Mouse (Mus musculus) lung, postnatal 36 days (tissue): Measurements from ENCODE around the gene Hoxa13.
A peak's percentile ranks its signal among the peaks of the same experiment; 100 is the strongest.

Source experiments
- DNase-seq: peaks from one replicate; pipeline ENCODE4 v3.0.0; 2022; ENCODE audit warnings: mixed read lengths

The Hoxa13 gene

DNA sequence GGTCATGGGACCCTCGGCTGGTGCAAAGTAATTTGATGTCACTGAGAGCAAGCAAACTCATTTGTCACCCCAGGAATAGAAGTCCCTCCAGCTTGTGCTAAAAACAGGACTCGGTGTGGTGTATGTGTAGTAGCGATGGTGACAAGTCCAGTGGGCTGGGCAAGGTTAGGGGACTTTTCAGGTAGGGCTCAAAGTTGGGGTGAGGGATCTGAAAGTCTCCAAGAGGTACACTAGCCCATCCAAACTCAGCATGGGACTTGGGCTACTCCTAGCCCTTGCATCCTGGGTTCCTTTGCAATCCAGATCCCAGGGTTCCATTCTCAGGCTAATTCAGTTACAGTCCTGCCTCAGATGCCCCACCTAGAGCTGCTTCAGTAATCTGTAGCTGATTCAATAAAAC lies 8.1 kb upstream of the Hoxa13 start:
- DNase-seq, result no peak

DNA sequence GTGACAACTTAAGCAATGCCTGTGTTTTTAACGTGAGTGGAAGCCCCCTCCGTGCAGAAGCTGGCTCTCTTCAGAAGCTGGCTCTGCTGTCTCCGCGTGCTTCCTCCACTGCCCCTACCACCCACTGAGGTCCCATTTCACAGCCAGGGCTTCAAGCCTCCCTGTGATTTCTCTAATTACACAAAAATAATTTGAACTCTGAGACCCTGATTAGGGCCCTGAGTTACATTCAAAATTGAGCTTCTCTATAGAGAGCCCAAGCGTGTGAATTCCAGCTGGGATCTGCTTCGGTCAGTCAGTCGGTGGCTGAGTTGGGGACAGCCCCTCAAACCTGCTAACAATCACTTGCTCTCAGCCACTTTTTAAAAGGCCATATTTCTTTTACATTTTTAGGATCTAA lies 7.7 kb upstream of the Hoxa13 start:
- no peak for DNase-seq

DNA sequence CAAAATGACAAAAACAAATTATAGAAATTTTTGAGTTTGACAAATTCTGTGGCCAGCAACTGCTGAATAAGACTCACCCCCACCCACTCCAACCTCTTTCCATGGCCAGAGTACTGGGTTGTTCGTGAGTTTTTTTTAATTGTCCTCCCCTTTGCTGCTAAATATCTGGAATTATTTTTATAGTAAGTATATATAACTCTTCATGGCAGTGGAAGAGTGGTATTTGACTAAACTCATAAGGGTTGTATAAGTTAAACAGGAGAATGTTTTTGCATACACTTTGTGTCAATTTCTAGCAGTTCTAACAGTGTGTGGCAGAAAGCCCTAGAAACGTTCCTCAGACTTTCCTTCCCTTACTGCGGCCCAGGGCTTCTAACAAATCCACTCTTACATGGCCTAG lies 7.0 kb upstream of the Hoxa13 start:
- no peak for DNase-seq

DNA sequence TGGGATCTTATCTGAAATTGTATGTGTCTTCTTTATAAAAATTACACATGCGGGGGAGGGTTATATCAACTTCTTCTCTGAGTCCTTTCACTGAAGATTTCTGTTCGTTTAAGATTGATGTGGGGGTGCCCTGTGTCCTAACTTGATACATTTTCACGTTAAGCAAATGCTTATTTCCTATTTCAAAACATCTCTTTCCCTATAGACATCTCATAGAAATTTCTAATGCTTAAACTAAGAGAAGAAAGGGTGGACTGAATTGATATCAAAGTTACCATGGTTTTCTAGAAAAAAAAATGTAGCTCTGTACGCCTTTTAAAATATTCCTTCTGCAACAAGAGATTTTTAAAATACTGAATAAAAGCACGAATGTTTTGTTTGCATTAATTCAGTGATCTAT lies 6.5 kb upstream of the Hoxa13 start:
- no peak for DNase-seq

DNA sequence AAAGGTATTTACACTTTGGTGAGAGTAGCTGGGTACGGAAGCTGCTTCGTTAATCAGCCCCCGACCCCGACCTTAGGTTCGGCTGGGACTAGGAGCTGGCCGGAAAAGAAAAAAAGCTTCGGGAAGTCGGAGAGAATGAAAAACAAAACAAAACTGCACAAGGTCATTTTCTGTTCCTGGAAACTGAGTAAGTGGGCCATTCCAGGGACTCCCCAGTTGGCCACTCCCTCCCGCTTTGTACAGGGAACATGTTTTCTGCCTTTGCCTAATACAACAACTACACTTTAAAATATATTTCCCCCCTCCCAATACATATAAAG lies 5.9 kb upstream of the Hoxa13 start:
- no peak for DNase-seq

DNA sequence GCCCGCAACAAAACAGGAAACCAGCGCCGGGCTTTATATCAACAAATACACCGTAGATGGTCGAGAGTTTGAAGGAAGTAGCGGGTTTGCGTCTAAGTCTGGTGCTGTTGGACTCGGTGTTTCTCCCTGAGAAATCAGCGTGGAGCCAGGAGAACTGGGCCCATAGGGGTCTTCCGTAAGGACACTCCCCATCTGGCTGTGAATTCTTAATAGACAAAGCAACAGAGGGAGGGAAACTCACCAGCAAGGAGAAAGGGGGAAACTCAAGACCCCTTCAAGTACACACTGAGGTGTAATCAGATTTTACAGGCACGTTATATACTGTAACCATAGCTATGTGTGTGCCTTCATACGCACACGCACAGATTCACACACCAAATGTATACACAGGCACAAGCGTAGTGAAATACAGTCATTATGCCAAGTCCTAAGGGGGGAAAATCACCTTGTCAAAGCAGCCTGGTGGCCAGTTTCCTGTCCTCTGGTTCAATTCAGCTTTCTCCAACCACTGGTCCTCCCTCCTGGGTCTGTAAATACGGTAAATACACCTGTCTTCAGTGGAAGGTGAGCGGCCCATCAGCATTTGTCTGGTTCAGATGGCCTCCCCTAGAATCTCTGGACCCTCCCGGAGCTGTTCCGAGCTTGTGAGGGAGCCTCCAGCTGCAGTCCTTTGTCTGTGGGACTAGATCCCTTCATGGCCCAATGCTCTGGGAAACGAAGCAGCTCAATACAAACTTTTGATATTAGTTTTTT lies 5.4 kb upstream of the Hoxa13 start:
- DNase-seq, result no peak

DNA sequence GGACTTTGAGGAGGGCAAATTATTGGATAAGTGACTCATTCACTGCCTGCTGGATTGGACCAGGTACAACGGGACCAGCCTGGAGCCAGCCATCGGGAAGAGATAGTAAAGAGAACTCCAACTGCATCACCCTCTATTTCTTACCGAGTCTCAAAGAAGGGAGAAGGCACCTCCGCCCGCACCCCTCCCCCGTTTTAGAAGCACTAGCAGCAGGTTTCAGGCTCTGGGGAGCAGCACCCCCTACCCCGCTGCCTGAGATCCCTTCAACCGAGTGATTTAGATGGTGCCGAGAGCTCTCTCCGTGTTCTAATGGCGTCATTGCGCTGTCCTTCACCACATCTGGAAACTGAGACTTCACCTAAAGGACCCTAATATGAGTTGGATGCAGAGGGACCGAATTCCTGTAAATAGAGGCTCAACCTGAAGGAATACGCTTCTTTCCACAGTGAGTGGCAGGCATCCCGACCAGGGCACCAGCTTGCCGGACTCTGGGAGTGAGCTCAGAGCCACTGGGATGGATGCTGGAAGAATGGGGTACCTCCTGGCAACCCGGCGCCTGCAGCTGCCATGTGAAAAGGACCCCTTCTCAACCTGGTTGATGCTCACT lies 4.7 kb upstream of the Hoxa13 start:
- no peak for DNase-seq

DNA sequence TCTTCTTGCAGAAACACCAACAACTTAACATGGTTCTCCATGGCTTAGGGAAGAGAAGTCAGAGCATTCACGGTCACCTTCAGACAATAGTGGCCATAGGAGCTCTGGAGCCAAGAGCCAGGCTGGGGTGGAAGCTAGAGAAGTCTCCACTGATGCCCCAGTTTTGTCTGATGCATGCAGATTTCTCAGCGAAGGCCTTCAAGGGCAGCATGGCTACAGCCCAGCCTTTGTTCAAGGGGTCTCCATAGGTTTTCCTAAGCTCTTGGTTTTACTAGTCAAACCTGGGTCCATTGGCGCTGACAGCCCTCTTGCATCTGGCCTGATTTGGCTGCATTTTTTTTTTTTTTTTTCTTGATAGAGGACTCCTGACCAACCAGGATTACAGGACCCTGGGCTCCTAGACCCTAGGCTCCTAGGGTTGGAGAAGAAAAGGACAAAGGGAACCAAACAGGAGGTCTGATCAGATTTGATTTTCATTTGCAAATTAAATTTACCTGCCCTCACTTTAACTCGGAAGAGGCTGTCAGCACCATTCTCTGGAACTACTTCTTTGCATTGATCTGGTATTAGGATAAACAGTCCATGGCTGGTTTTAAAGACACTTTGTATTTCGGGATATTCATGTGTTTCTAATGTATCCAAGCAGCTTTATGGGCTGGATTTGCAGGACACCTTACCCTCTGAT lies 3.6 kb upstream of the Hoxa13 start:
- no peak for DNase-seq

DNA sequence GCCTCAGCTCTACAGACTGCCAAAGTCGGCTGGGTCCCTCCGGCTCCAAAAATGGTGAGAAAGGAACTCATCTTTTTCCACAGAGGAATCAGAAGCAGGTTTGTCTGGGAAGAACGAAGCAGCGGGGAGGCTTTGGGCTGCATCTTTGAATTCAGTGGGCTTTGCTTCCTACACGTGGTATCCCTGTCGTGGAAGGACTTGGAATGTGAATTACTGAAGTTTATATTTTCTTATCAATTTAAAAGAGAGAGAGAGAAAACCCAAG lies 2.6 kb upstream of the Hoxa13 start:
- no peak for DNase-seq

DNA sequence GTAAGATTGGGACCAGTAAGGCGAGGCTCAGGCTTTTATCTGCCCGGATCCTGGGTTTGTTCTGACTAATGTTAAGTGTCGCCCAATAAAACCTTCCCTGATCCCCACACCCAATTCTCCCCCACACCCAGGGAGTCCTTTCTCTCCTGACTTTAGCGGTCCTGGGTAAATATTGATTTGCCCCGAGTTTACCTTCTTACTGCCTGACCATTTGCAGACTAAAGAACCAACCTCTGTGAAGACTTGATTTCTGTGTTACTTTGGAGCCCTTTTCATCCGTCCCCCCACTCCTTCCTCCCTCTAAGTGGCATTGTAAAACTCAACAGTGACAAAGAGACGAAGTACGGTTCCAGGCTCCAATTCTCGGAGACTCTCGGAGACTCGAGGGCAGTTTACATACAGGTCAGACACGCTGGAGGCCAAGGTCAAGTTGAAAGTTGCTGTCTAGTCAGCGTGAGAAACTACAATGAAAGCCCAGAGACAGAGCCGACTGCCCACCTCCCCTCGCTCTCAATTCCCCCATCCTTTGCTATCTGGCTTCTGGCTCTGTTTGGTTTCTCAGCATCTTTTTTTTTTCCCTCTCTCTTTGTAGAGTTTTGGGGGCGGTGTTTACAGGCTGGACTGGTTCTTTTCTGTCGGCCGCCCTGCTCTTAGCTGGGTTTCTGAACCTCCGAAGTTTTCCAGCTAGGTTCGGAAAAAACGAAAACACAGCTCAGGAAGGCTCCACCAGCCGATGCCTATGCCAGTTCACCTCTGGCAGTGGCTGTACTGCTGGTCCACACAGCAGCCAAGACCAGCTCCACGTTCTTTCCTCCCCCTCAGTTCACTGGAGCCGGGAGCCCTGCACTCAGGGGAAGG lies 2.0 kb upstream of the Hoxa13 start:
- no peak for DNase-seq

DNA sequence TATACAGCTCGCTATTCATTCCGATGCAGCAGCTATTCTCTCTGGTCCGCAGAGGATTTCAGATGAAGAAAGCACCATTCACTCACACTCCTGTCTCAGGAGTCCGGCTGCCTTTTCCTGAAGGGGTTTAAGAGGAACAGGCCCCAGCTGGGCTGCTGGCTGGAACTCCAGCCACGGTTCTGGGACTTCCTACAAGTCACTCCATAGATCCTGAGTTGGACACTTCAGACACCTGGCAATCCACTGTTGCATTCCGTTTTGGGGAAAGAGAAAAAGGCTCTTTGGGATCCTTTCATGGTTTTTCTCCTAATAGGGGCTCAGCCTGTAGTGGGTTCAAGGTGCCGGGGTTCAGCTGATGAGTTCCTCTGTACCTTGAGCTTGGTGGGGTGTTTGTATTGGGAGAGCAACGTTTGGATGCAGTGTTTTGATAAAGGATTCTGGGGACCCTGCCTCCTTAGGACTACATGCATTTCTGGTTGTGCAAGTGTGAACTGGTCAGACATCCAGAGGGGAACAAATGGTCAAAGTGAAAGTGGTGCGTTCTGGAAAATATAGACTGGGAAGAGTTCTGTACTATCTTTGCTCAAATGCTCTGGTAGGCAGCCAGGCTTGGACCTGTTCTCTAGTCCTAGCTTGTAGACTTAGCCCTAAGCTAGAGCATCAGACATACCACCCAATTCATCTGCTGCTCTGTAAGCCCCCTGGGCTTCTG lies 1.2 kb upstream of the Hoxa13 start:
- DNase-seq, result no peak

DNA sequence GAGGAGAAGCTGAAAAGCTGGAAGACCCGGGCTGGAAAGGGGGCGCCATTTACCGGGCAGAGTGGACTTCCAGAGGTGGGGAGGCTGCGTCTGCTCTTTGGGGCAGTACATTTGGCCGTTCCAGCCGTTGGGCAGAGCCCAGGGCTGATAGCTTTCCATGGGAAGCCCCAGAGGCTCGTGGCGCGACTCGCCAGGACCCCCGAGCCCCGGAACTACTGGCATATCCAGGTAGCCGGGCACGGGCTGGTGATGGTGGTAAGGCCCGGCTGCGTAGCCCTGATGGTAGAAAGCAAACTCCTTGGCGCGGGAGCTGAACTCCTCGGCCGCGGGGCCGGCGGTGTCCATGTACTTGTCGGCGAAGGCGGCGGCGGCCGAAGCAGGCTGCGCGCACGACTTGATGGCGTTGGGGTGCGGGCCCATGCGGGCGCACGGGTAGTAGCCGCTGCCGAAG lies 844 bp downstream of the Hoxa13 start:
- DNase-seq, result no peak

DNA sequence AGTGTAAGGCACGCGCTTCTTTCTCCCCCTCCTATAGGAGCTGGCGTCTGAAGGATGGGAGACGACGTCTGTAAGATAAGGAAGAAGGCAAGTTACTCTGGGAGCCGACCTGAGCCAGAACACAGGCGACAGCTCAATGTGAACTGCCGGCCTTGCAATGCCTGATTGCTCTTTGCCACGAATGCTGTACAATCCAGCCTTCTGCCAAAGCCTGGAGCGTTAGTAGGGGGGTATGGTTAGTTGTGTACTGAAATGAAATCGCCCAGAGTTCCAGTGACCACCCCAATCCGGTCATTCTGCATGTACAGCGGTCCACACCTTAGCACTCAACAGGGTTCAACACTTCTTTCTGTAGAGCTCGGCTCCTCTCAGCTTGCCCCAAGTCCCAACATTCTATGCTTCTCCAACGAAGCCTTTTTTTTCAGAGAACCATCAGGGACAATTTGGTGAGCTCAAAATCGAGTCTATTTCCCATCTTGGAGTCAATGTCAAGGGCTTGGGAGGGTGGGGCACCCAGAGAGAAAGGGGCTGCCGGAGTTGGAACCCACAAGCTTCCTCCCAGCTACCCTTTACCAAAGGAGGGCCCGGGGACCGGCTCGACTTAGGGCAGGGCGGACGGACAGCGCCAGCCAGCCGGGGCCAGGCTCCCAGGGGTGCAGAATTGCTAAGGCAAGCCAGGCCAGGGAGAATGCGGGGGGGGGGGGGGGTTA lies 1.4 kb downstream of the Hoxa13 start:
- DNase-seq, result no peak

DNA sequence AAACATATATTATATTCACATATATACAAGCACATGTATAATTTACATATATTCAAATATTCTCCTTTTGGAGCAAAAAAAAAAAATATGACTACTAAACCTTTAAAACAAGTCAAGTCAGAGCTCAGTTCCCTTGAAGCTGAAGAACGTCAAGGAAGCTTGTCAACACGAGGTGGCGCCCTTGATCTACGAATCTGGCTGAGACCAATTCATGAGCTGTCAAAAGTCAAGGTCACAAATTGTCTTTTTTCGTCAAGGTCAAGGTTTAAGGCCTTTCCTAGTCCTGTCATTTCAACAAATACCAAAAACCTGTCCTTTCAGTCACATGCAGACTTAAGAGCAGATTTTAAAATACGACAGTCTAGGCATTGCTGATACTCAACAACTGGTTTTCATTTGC lies 3.7 kb downstream of the Hoxa13 start:
- peak; percentile 95 for DNase-seq

DNA sequence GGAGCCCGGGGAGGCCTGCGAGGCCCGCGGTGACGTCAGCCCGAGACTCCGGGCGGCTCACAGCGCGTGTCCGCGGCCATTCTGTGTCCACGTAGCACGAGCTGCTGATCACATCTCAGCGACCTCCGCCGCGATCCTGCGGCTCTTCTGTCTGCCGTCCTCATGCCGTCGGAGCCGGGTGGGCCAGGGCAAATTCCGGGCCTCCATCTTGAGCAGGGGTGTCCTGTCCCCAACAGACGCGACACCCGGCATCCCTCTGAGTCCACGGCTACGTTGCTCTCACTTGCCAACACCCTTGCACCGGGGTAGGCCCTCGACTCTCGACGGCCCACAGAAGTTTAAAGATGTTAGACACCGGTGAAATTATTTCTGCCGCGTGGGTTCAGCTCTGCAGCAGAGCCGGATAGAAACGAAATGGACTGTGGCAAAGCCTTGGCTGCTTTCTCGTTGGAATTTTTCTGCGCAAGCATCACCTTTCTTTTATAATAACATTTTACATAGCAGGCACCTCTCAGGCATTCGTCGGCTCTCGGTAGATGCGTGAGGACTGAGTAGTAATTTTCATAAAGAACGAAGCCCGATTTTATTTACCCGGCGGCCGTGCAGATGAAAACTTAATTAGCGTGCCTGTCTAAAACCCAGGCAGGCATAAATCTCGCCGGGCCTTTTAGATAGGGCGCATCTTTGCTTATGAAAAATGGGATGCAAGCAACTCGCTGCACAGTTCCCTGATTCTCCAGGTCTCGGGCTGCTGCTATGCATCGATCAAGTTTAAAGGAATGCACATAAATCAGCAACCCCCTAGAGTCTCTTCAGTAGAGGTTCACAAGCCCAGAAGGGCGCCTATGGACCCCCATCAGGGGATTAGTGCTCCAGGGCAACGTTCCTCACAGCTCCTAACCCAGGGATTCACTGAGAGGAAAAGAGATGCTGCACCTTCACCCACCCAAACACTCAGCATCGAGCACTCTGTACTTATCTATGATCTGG lies 6.9 kb downstream of the Hoxa13 start:
- DNase-seq, result no peak

DNA sequence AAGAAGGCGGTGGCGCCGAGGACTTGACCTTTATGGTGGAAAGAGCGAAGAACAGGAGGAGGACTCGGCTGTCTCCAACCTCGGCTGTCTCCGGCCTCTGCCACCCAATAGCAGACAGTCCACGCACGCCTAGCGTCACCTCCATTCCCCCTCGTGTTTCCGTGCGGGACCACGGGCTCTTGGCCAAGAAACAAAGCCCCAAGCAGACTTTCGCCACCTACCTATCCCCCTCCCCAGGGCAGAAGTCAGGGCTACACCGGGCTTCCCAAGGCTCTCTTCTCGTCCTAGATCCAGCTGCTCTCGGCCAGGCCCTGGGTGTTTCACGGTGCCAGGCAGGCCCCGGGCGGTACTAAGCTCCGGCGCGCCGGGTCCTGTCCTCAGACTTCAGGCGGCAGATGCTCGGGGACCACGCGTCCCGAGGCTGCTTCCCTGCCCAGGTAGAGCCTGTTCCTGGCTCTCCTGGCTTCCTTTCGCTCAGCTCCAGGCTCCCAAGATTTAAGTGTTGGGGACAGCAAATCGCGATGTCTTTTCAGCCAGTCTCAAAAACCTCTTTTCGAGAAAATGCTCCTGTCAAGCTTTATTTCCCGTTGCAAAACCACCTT lies 7.8 kb downstream of the Hoxa13 start:
- no peak for DNase-seq

DNA sequence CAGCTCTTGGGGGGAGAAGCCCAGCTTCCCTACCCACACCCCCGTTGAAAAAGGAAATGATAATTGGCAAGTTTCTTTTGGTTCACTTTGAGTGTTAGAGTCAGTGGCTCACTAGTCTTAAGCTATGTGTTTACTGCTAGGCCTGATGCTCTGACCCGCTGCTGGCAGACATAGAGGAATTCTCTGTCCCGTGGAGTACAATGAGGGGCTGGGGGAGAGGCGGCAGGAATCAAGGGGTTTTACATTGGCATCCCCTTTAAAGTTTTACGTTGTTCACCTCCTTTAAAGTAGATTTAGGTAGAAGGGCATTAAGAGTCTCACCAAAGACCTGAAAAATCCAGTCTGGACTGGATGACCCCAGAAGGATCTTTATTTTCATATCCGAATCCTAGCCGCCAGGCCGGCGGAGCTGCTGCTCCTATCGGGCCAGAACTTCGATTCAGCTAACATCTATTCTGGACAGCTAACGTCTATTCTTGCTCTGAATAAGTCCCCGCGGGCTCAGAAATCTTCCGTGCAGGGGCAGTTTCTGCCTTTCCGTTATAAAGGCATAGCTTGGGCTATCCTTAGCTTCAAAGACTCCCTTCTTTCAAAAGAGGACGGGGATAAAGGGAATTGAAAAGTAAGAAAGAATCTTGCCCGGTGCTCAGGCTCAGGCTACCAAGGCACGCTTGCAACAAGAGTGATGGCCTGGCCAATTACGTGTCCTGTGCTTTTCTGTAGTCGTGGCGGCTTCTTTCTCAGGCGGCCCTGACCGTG lies 8.5 kb downstream of the Hoxa13 start:
- no peak for DNase-seq

DNA sequence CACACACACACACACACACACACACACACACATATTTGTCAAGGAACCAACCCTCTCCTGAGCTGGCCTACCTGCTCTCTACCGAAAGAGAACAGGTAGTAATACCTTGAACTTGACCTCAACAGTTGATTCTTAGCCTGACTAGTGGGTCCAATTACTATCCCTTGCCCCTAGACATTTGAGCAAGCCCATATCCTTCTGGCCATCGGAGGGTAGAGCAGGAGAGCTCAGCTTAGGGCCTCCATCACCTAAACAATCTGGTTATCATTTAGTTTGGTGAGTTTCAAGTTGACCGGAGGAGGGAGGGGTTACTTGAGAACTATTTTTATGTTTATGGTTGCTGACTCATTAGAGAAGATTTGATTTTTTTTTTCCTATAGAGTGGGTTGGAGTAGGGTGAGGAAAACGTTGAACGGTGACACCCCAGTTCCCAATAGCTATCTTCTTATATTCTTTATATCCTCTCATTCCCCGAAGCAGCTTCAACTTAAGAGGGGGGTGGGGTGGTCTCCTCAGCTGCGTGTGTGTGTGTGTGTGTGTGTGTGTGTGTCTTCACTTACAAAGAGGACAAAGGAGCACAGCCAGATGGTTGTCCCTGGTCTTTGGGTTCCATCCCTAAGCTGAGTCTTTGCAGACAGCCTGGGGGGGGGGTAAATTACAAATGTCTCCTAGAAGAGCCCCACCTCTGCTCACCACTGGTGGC lies 9.4 kb downstream of the Hoxa13 start:
- DNase-seq, result no peak

DNA sequence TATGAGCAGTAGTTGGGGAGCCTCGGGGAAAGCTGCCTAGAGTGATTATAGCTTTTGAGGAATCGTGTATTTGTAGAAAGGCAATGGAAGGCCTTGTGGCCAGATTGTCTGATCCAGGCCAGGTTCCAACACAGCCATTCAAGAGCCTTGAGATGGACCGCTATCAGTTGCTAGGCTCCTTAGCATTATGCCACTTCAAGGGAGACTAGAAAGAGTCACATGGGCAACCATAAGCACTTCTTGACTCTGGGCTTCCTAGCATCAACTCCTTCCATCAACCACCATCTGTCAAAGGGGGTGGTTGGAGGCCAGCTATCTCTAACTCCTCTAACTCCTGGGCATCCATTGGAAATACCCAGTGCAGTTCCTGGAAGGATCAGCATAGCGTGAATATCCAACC lies 10.9 kb downstream of the Hoxa13 start:
- no peak for DNase-seq
